Mouse (Mus musculus) cerebellum, adult 18-20 months (tissue): Measurements from ENCODE around the gene Tmem238l.

ENCODE experiments used
- DNase-seq, 2 experiments: peaks; one replicate each; pipeline ENCODE4 v3.0.0; 2021

Gene Tmem238l

DNA sequence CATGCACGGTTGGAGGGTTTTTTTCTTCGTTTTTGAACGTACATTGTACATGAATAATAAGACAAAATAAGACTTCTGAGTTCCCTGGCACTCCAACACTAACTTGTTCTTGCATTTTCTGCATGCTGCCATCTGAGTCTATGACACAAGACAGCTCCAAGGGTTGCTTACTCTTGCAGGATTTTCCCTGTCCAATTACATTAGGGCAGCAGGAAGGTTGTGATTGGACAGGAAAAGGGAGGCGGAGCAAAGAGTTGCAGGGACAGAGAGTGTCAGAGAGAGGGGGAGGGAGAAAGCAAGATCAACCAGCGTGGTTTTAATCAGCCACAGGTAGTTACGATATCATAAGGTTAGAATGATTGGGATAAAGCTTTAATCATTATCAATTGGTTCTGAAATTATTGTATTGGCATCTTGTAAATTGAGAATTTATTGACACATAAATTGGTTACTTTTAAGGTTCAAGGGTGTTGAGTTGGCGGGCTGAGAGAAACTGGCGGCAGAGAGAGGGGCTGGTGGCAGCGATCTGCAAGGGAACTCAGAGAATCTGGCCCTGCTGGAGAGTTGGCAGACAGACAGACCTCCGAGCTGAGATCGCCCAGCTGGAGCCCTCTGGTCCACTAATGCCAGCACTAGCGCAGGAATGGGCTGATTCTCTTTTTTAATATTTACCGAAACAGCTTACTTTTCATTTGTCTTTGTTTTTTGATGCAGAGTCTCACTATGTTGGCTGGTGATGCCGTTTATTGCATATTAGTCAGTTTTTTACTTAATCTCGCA lies 25.1 kb downstream of the Tmem238l start:
- no peak for DNase-seq

DNA sequence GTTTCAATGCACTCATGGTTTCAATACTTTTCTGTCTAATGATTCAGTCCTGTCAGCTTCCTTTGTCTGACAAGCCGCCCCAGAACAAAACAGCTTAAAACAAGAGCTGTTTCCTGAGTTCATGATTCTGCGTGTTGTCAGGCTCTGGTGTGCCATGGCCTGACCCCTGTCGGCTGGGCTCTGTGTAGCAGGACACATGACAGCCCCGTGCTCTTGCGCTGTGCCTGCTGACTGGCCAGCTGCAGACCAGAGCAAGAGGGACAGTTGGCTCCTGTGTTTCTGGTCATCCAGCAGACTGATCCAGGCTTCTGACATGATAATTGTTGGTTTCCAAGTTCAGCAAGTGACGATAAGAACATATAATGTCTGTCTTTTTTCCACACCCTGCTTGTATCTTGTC lies 26.4 kb downstream of the Tmem238l start:
- DNase-seq: no peak

DNA sequence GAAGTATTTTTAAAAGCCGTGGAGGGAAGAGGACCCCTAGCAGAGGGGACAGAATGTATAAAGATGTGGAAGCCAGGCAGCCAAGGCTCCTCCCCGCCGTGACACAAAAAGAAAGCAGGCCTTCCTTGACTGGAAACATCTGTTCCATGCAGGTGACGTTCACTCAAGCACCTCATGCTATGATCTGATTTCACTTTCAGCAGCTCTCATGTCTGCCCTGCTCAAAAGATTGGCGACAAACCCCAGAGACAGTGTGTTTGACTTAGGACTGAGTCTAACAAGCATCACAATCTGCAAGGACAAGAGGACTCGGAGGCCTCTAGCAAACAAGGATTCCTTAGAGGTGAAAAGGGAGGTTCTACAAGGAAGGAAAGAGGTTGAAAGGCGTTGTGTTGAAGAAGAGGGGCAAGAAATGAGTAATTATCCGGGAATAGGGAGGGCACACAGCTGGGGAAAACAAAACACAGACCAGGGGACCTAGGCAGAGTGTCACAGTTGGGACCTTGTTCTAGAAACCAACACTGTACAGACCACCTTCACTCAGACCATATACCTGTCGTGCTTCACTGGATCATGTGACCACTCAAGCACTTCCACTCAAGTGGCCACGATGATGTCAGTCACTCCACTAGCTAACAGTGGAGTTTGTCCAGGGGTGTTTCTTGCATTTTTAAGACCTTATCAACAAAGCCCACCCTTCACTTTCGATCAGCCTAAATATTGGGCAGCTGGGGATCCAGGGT lies 27.2 kb downstream of the Tmem238l start:
- no peak for DNase-seq

DNA sequence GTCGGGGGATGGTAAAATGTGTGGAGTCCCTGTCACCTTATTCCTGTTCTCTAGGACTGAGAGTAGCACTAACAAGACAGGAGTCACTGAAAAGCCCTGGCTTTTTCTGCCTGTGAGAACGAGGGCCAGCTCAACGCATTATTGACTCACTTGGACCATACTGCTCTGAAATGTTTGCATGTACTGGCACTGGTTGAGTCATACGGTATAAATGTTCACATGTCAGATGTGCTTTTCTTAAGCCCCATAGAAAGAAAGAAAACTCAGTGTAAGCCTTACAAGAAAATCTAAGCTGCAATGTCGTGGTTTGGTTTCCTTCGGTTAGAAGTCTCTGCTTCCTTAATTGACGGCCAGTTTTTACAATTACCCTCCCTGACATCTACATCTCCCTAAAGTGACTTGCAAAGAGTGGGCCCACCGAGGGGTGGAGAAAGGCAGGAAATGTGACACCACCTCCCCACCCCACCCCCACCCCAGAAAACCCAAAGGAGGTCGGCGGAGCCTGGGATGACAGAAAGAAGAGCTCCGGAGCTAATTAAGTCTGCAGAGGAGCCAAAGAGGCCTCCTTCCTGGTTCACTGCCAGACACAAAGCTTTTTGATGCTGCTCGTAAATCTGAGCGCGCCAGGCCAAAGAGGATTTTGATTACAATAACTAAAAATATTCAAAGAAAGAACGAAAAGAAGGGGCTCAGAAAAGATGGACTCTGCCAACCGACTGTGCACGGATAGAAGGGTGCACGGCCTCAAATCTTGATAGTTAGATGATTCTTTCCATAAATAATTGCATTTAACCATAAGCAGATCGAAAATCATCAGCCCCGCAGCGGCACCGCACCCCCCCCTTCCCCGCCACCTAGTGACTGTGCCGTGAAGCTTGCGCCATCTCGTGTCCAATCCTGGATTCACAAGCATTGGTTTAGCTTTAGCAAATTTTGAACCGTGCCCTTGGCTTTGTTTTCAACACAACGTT lies 28.0 kb downstream of the Tmem238l start:
- peak; percentile 80 to 84 for DNase-seq

DNA sequence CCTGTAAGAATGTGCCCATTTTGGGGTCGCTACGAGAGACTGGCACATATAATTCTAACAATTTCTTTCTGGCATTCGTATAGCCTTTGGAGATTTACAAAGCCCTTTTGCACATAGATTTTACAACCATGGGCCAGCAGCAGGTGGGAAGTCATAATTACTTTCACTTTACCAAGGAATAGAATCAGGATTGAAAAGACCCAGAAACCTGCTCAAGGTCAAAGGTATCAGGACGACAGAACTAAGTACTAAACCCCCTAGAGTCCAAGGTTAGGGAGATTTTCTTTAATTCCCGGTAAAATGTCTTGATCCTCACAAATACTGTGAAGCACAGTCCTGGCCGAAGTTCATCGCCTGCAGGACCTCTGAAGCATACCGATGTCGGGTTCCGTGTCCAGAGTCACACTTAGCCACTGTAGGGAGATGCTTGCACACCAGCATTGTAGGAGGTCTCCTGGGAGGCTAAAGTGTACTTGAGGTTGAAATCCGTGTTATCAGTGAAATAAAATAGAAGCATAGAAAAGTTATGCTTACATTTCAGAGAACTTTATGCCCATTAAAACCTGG lies 28.8 kb downstream of the Tmem238l start:
- DNase-seq: no peak

DNA sequence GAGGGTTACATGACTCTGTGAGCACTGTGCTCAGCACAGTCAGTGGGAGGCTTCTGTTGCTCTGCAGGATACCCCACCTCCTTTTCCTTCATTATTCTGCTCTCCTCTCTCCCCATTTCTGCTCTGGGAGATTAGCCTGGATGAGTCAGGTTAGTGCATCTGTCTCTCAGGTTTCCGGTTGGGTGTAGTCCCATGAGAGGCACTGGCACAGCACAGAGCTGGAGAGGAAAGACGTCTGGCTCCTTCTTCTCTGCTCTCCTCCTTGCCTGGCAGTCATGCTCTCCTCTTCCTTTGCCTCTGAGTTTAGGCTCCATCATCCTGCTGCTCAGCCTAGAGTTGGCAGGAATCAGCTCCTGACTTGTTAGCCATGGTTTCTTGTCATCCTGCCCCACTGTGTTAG lies 35.7 kb downstream of the Tmem238l start:
- DNase-seq: no peak

DNA sequence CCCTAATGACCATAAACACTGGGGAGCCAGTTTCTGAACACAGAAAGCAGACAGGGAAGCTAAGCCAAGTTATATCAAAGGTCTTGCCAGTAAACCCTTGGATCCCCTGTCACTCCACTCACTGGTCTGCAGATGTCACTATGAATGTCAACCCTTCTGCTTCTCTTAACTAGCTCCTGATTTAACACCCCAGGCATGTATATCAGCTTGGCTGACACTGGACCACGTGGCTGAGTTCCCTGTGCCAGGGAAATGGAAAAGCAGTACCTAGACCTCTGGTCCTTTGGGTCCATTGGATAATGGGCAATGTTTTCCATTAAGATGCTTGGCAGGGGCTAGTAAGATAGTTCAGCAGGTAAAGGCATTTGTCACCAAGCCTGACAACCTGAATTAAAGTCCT lies 37.2 kb downstream of the Tmem238l start:
- no peak for DNase-seq

DNA sequence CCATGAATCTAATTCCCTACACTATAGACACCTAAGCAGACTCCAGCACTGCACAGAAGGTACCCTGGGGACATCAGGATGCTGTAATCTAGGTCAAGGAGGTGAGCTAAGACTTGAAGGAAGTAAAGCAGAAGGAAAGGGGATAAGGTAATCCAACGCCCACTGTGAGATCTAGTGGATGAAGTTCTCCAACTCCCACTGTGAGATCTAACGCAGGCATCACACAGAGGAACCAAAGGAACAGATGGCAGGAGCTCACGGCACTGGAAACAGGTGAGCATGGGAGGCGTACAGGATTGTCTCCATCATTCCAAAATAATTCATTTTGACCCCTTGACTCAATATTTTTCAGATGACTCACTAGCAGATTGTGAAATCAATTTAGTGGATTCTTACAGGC lies 40.0 kb downstream of the Tmem238l start:
- peak; percentile 29 to 43 for DNase-seq

DNA sequence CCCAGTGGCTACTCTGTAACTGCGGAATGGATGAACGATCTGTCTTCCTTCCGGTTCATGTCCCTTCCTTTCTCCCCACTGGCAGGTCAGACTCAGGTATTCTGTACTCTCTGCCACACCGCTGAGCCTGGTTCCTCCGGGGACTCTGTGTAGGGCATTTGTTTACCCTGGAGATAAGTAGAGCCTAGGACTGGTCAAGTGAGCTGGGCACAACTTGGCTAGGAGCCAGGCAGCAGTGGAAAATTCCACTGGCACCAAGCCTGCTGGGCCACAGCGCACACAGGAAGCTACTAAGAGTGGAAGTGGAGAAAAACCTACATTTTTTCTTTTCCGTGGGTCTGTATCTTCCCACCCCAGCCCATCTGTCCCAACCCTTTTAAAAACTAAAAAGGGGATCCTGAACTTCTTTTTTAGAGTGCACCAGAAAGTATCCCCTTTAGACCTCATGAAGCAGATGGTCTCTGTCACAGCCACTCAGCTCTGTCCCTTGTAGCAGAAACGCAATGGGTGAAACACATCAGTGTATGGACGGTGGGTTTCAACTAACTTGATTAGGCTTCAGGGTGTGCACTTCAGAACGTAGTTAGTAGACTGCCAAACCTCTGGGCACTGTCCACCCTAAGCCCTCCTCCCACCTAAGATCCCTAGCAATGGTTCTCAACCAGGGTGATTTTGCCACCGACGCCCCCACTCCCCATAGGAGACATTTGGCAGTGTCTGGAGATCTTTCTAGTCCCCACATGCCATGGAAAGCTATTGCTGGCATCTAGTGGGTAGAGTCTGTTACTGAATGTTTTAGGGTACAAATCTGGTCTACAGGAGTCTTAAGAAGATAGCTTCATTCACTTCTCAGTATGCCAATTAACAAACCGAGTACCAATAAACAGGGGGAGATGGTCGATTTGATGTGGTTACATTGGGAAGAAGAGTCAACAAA lies 42.3 kb downstream of the Tmem238l start:
- peak; percentile 39 to 64 for DNase-seq

DNA sequence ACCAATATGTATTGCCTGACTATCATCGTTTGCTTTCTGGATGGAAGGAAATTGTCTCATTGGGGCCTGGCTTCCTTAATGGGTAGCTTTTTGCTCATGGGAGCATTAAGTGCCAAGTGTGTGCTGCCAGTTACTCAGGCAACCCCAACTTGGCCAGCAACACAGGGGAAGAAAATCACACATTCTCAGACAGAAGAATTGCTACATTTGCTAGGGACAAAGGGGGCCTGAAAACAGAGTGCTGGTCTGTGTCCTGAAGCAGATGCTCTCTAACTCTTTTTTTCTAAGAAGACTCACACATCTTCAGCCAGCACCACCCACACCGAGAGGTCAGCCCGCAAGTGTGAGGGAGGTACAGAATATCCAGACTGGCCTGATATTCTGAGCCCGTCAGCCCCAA lies 44.2 kb downstream of the Tmem238l start:
- no peak for DNase-seq

DNA sequence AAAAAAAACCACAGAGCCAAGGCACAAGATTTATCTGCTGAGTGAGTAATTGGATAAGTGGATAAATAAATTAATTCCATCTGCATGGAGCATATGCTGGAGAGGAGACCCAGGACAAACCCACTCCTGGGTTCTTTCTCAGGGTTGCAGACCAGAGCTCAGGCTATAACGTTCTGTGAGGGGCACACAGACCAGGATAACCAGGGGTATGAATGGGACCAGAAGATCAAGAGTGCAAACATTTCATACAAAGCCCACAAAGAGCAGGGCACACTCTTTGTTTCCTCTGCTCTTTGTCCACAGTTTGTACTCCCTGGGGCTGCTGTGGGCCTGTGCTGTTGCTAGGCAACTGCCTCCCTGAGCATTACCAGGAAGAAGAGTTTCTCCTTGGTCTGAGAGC lies 45.3 kb downstream of the Tmem238l start:
- no peak for DNase-seq

DNA sequence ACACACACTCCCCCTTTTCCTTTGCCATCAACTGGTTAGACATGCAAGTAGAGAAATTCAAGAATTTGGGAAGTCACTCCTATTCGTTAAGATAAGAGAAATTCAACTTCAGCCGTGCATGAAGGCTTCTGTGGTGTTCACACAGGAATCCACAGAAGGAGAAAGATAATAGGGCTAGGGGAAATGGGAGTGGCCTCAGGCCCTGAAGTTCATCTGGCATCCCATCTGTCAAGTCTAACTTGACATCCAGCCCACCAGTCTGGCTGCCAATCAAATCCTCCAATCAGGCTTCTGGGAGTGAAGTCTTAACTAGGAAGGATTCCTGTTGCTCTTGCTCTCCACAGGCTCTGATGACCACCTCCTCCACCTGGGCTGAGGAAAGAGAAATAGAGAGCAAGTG lies 46.5 kb downstream of the Tmem238l start:
- no peak for DNase-seq

DNA sequence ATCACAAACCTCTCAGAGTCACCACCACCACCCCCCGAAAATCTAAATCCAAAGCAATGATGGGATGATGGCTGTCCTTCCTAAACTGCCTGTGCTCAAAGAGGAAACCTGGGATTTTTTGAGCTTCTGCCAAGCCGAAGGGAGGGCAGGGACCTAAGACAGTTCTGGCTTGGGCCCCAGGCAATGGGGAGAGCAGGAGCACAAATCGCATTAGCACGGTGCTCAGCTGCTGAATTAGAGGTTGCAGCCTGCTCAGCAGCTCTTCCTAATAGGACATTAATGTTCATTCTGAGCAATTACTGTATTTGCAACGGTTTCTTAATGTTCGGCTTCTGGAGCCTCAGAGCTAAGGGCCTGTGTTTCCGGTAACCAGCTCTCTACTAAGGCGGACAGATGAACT lies 51.5 kb downstream of the Tmem238l start:
- DNase-seq: no peak

DNA sequence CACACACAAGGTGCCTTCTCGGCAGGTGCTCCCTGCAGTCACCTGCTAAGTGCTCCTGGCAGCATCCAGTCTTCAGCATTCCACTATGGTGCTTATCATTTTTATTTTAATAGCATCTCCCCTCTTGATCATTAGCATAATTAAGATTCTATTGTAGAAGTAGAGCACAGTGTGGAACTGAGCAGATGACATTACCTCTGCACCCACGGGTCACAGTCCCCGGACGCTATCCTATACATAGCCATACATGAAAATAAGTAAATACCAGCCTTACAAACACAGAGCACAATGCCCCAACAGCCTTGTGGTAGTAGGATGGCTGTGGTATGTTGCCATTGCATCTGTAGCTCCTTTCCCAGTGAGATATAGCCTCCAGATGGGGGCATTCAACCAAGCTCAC lies 52.1 kb downstream of the Tmem238l start:
- DNase-seq: no peak

DNA sequence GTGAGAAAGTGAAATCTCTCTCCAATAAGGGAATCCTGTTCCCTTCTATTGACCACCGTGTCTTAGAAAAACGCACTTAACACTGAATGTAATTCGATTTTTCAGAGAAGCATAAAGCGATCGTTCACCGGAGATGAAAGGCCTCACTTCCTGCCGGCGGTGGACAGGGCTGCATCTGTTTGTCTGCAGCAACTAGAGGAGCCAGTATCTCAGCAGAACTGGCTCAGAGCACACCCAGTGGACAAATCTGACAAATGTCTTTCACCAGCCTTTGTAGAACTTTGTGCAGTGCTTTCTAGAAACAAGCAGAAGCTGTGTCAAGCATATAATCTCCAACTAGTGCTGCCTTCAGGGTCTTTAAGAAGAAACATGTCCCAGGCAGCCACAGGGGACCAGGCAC lies 54.0 kb downstream of the Tmem238l start:
- DNase-seq: no peak

DNA sequence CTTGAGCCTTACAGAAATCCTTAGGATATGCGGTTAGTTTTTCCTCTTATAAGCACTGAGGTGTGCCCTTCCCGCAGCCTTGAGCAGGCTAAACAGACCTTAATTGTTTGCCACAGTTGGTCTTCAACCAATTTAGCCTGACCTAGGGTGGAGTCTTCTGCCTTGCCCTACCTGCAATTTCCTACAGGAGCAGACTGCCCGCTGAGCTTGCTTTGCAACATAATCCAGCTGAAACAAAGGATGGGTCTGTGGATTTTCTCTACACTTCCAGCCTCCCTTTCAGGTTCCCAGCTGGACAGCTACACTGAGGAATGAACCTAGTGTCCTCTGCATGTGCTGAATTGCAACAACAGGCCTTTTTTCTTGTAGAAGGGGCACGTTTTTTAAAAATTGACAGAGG lies 55.2 kb downstream of the Tmem238l start:
- no peak for DNase-seq
